Mouse (Mus musculus): ENCODE results near the gene Mtfp1.

Mtfp1 gene

GRCm38 (mm10) chr11:4080219-4080618, 15.0 kb downstream of the Mtfp1 start:
- peak; percentile 74 for DNase-seq (ENCODE audit: low spot score)

- DNase-seq (ENCODE audit: low spot score): no peak
Measured at GRCm38 (mm10) chr11:4078267-4078933, 16.8 kb downstream of the Mtfp1 start.

GRCm38 (mm10) chr11:4076633-4077032, 18.6 kb downstream of the Mtfp1 start:
- no peak for DNase-seq (ENCODE audit: low spot score)

GRCm38 (mm10) chr11:4069664-4070063, 25.6 kb downstream of the Mtfp1 start:
- DNase-seq (ENCODE audit: low spot score): no peak

- peak; percentile 87 for DNase-seq (ENCODE audit: low spot score)
Measured at GRCm38 (mm10) chr11:4064627-4065122, 30.6 kb downstream of the Mtfp1 start, which contains the start of gene Sec14l3. Sec14l3 (plus strand) TSS chr11:4064841.

GRCm38 (mm10) chr11:4062981-4063380, 32.3 kb downstream of the Mtfp1 start:
- DNase-seq (ENCODE audit: low spot score): peak; percentile 86

GRCm38 (mm10) chr11:4062523-4062922, 32.7 kb downstream of the Mtfp1 start:
- peak; percentile 61 for DNase-seq (ENCODE audit: low spot score)

- peak; percentile 82 for DNase-seq (ENCODE audit: low spot score)
Measured at GRCm38 (mm10) chr11:4060866-4061575, 34.2 kb downstream of the Mtfp1 start.

- peak; percentile 78 for DNase-seq (ENCODE audit: low spot score)
Measured at GRCm38 (mm10) chr11:4053586-4053985, 41.7 kb downstream of the Mtfp1 start.

- DNase-seq (ENCODE audit: low spot score): no peak
Measured at GRCm38 (mm10) chr11:4048438-4048837, 46.8 kb downstream of the Mtfp1 start.

GRCm38 (mm10) chr11:4047766-4048165, 47.5 kb downstream of the Mtfp1 start:
- no peak for DNase-seq (ENCODE audit: low spot score)

- no peak for DNase-seq (ENCODE audit: low spot score)
Measured at GRCm38 (mm10) chr11:4046526-4046925, 48.7 kb downstream of the Mtfp1 start.

- no peak for DNase-seq (ENCODE audit: low spot score)
Measured at GRCm38 (mm10) chr11:4043081-4043480, 52.2 kb downstream of the Mtfp1 start.

All from lung, postnatal 25 days (tissue).